Mouse (Mus musculus): ENCODE results near the gene Olfr692. TPM values are rescaled to one million over a fixed set of nuclear protein-coding genes. Genes with fewer than 3 reads are reported as not detected.
"Not testable (repeated sequence)": the region's sequence is repeated elsewhere in the genome, so short reads cannot be mapped to it uniquely, and the experiment has no call there.

Gene Olfr692
- total RNA-seq (2021) = not detected
- long read RNA-seq, experiment 1 = 0 reads
- long read RNA-seq, experiment 2 = 0 reads

- no peak for DNase-seq (ENCODE audit: low spot score in 2 of 2)
- intact Hi-C loops (cut with DNase I) = no loop called here
These were observed at the start of gene Olfr692 for GRCm38 (mm10) chr7:105367930-105368329. Gene Olfr692, plus strand, starts transcription at chr7:105368230.

- no peak for DNase-seq (ENCODE audit: low spot score in 2 of 2)
- intact Hi-C loops (cut with DNase I) = no loop called here
These were observed 42.7 kb upstream of the Olfr692 start for GRCm38 (mm10) chr7:105325302-105325701.

- intact Hi-C loops (cut with DNase I) = no loop called here
These were observed 34.0 kb upstream of the Olfr692 start, which contains the start of gene Olfr690 for GRCm38 (mm10) chr7:105334004-105334403. Gene Olfr690, minus strand, starts transcription at chr7:105334104.

GRCm38 (mm10) chr7:105342170-105342569 is 25.9 kb upstream of the Olfr692 start, which contains the start of gene Olfr691:
Gene Olfr691, minus strand, starts transcription at chr7:105342270.
- intact Hi-C loops (cut with DNase I) = no loop called here
- no peak for DNase-seq (ENCODE audit: low spot score in 2 of 2)

More at GRCm38 (mm10) chr7:105334004-105334403, 34.0 kb upstream of the Olfr692 start, which contains the start of gene Olfr690:
- no peak for DNase-seq (ENCODE audit: low spot score in 2 of 2)

GRCm38 (mm10) chr7:105342752-105343151 is 25.3 kb upstream of the Olfr692 start:
- no peak for DNase-seq (ENCODE audit: low spot score in 2 of 2)
- intact Hi-C loops (cut with DNase I) = no loop called here

- intact Hi-C loops (cut with DNase I); DNase-seq (ENCODE audit: low spot score in 2 of 2): not testable (repeated sequence)
These were observed 12.0 kb upstream of the Olfr692 start for GRCm38 (mm10) chr7:105356064-105356463.

GRCm38 (mm10) chr7:105356487-105356886 is 11.5 kb upstream of the Olfr692 start:
- DNase-seq (ENCODE audit: low spot score in 2 of 2); intact Hi-C loops (cut with DNase I): not testable (repeated sequence)

GRCm38 (mm10) chr7:105361713-105362112 is 6.3 kb upstream of the Olfr692 start:
- DNase-seq (ENCODE audit: low spot score in 2 of 2) = no peak
- intact Hi-C loops (cut with DNase I) = no loop called here

- DNase-seq (ENCODE audit: low spot score in 2 of 2) = no peak
- intact Hi-C loops (cut with DNase I) = no loop called here
These were observed 762 bp upstream of the Olfr692 start for GRCm38 (mm10) chr7:105367268-105367667.

- intact Hi-C loops (cut with DNase I) = no loop called here
- DNase-seq (ENCODE audit: low spot score in 2 of 2) = no peak
These were observed 491 bp downstream of the Olfr692 start for GRCm38 (mm10) chr7:105368521-105368920.

- no peak for DNase-seq (ENCODE audit: low spot score in 2 of 2)
- intact Hi-C loops (cut with DNase I) = no loop called here
These were observed 4.9 kb downstream of the Olfr692 start for GRCm38 (mm10) chr7:105372912-105373311.

GRCm38 (mm10) chr7:105373509-105373908 is 5.5 kb downstream of the Olfr692 start:
- intact Hi-C loops (cut with DNase I) = no loop called here
- no peak for DNase-seq (ENCODE audit: low spot score in 2 of 2)

GRCm38 (mm10) chr7:105373976-105374375 is 5.9 kb downstream of the Olfr692 start:
- peak in 1 of 2 experiments; percentile 18 for DNase-seq (ENCODE audit: low spot score in 2 of 2)
- intact Hi-C loops (cut with DNase I) = no loop called here

GRCm38 (mm10) chr7:105374866-105375265 is 6.8 kb downstream of the Olfr692 start, which contains the start of gene Gm5901:
Gene Gm5901, plus strand, starts transcription at chr7:105375038.
- intact Hi-C loops (cut with DNase I) = no loop called here
- DNase-seq (ENCODE audit: low spot score in 2 of 2) = no peak

- intact Hi-C loops (cut with DNase I) = no loop called here
- DNase-seq (ENCODE audit: low spot score in 2 of 2) = no peak
These were observed 12.3 kb downstream of the Olfr692 start for GRCm38 (mm10) chr7:105380329-105380728.

- DNase-seq (ENCODE audit: low spot score in 2 of 2) = no peak
- intact Hi-C loops (cut with DNase I) = no loop called here
These were observed 19.7 kb downstream of the Olfr692 start for GRCm38 (mm10) chr7:105387696-105388095.

GRCm38 (mm10) chr7:105390236-105390635 is 22.2 kb downstream of the Olfr692 start:
- no peak for DNase-seq (ENCODE audit: low spot score in 2 of 2)
- intact Hi-C loops (cut with DNase I) = no loop called here

- DNase-seq (ENCODE audit: low spot score in 2 of 2) = no peak
- intact Hi-C loops (cut with DNase I) = no loop called here
These were observed 26.6 kb downstream of the Olfr692 start for GRCm38 (mm10) chr7:105394606-105395005.

- DNase-seq (ENCODE audit: low spot score in 2 of 2) = no peak
- intact Hi-C loops (cut with DNase I) = no loop called here
These were observed 27.2 kb downstream of the Olfr692 start for GRCm38 (mm10) chr7:105395131-105395820.

GRCm38 (mm10) chr7:105396126-105396525 is 28.1 kb downstream of the Olfr692 start:
- DNase-seq (ENCODE audit: low spot score in 2 of 2) = no peak
- intact Hi-C loops (cut with DNase I) = no loop called here
